Mouse (Mus musculus) liver, adult 2 months (tissue): ENCODE data around the gene Cplx2.

Source experiments
- CTCF ChIP-seq: fragments of 200-500 bp; IDR thresholded peaks from 2 replicates; pipeline ENCODE4 v1.5.1; 2011; ENCODE audit warnings: low read depth, low read length, control low read depth
- POLR2A ChIP-seq: fragments of 200-500 bp; IDR thresholded peaks from 2 replicates; pipeline ENCODE4 v1.6.1; 2011; ENCODE audit warnings: low read length, control low read depth; ENCODE audit not compliant: insufficient read depth; ENCODE audit errors: extremely low read depth

DNA sequence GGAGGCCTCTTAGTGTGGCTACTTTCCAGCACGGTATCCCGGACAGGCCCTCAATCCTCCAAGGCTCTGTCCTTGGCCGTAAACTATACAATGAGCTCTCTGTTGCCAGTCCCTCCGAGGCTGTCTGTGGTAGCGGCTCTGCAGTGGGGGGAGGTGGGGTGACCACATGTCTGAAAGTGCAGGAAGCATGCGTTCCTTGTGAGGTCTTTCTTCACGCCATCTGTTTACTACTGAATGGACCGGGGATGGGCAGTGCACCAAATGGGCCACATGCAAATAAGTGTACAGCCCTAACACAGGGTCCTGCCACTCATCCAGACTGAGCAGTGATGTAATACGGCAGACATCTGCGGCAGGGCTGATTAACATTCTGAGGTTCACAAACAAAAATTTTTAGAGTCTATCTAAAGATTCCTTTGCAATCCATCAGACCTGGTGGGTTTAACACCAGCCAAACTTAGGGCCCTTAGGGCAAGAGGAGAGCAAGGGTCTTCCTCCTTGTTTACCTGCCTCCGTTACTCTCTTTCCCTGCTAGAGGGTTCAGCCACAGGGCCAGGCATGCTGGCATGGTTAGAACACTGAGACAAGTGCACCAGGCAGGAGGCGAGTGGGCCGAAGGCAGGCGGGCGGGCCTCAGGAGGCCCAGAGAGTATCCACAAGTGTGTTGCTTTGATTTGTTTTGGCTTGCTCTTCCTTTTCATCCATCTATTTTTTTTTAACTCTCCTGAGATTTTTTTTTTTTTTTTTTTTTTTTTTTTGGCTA, 25.1 kb upstream of the Cplx2 start:
- TF ChIP-seq CTCF (no peak), POLR2A (no peak)
